Mouse (Mus musculus): ENCODE results near the gene Erc2.

GRCm38 (mm10) chr14:28515331-28515730 is 893.1 kb downstream of the Erc2 start:
- no peak for TF ChIP-seq CTCF (conservative IDR thresholded peaks at IDR 0.05 in 1 of 2, IDR thresholded peaks at IDR 0.05 in 1 of 2; ENCODE audit: low read depth in 2 of 2, low read length in 2 of 2)
- TF ChIP-seq USF1 (IDR thresholded peaks at IDR 0.05; ENCODE audit: low read depth, low read length): no peak
- no peak for TF ChIP-seq MAFK (IDR thresholded peaks at IDR 0.05; ENCODE audit: insufficient replicate concordance, low read length)
- no peak for TF ChIP-seq POLR2A (IDR thresholded peaks at IDR 0.05; ENCODE audit: low read depth, low read length)
- TF ChIP-seq HCFC1 (IDR thresholded peaks at IDR 0.05; ENCODE audit: low read depth, low read length): no peak
- TF ChIP-seq ZMIZ1 (IDR thresholded peaks at IDR 0.05; ENCODE audit: low read depth, low read length): no peak
- no peak for TF ChIP-seq SIN3A (IDR thresholded peaks at IDR 0.05; ENCODE audit: low read length)
- TF ChIP-seq KAT2A (IDR thresholded peaks at IDR 0.05; ENCODE audit: insufficient replicate concordance, low read length): no peak
- TF ChIP-seq EP300 (IDR thresholded peaks at IDR 0.05; ENCODE audit: low read length): no peak
- no peak for TF ChIP-seq JUND (conservative IDR thresholded peaks at IDR 0.05; ENCODE audit: low read depth, low read length)

Measured in CH12.LX (cell line).